Mouse (Mus musculus): ENCODE results near the gene Adamts5.
A peak's percentile ranks its signal among the peaks of the same experiment; 100 is the strongest.

Adamts5 gene

GRCm38 (mm10) chr16:85819808-85820458 lies 81.7 kb downstream of the Adamts5 start:
- peak; percentile 71 for DNase-seq (ENCODE audit: low spot score)

- DNase-seq (ENCODE audit: low spot score): no peak
Measured at GRCm38 (mm10) chr16:85814116-85814515, 87.5 kb downstream of the Adamts5 start.

- DNase-seq (ENCODE audit: low spot score): peak; percentile 79
Measured at GRCm38 (mm10) chr16:85807626-85808025, 94.0 kb downstream of the Adamts5 start.

GRCm38 (mm10) chr16:85807072-85807471 lies 94.6 kb downstream of the Adamts5 start:
- peak; percentile 89 for DNase-seq (ENCODE audit: low spot score)
